8 mouse cellular contexts compared by ENCODE assay signal in the genomic region with DNA sequence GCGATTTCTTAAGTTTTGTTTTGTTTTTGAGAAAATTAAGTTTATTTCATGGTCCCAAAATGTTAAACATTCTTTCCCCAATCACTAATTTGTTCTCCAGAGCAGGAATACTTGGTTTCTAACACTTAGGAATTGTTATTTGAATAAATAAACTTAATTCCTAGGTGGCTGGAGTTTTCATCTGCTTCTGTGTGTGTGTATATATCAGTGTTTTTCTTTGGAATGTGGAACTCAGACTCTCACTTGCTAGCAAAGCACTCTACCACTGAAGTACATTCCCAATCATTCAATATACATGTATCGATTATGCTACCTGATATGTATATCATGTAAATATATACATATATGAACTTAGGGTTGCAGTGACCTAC. TPM values are rescaled to one million over a fixed set of nuclear protein-coding genes. Genes with fewer than 3 reads are reported as not detected.
A peak's percentile ranks its signal among the peaks of the same experiment; 100 is the strongest.
DNase-seq lines count a peak whose midpoint lies in the region; ATAC-seq and TF ChIP-seq lines count a peak whose summit lies in the region.

No protein-coding gene starts in this region.

- WGBS in heart, adult 2 months = 51% methylated on average over 2 of the region's 2 CpGs
- WGBS in thymus, adult 2 months = 49% methylated on average over 2 of the region's 2 CpGs
- whole genome bisulfite sequencing in liver, embryonic 14.5 days (ENCODE audit: insufficient replicate concordance) = 46% methylated on average over 2 of the region's 2 CpGs

- H3K79me2 ChIP-seq in heart, adult 2 months (replicated peaks; ENCODE audit: control insufficient read depth, insufficient read depth, low read length) = no peaks in the 10 kb centered on the region

- TF ChIP-seq EP300 in heart, adult 2 months (IDR thresholded peaks at IDR 0.05; ENCODE audit: insufficient read depth, low read depth, low read length) = no peak
- 0 out of 2 replicates have a peak, but pooled peaks have one; percentile 5 for TF ChIP-seq EP300 in liver, embryonic 14.5 days (IDR thresholded peaks at IDR 0.05; ENCODE audit: low read depth)

- no peak for TF ChIP-seq CTCF in heart, adult 2 months (IDR thresholded peaks at IDR 0.05)
- no peak for TF ChIP-seq CTCF in thymus, adult 2 months (IDR thresholded peaks at IDR 0.05; ENCODE audit: borderline replicate concordance, control insufficient read depth, extremely low read depth, insufficient read depth, low read length, poor library complexity)
- no peak for TF ChIP-seq CTCF in liver, embryonic 14.5 days (IDR thresholded peaks at IDR 0.05; ENCODE audit: low read depth)

- H3K4me1 ChIP-seq in heart, adult 2 months (ENCODE audit: control insufficient read depth, insufficient read depth, low read length) = no peaks in the 10 kb centered on the region; the same call in 1 of the 2 replicates
- H3K4me1 ChIP-seq in thymus, adult 2 months (replicated peaks; ENCODE audit: control insufficient read depth, insufficient read depth, low read length) = no peaks in the 10 kb centered on the region
- H3K4me1 ChIP-seq in liver, embryonic 14.5 days (replicated peaks; ENCODE audit: control insufficient read depth in 2 of 2, insufficient read depth in 2 of 2, low read length in 1 of 2) = peaks cover 6 to 10% of the 10 kb centered on the region in 2 experiments

- no peak for TF ChIP-seq POLR2A in heart, adult 2 months (IDR thresholded peaks at IDR 0.05; ENCODE audit: insufficient read depth, low read depth, low read length)
- no peak for TF ChIP-seq POLR2A in thymus, adult 2 months (IDR thresholded peaks at IDR 0.05; ENCODE audit: control insufficient read depth, extremely low read depth, insufficient read depth, low read length, poor library complexity)

- peak overlapping the region; percentile 77 for H3K4me3 ChIP-seq in heart, adult 2 months
- H3K4me3 ChIP-seq in thymus, adult 2 months (ENCODE audit: control insufficient read depth, insufficient read depth, low read length) = peak overlapping the region; percentile 64
- H3K4me3 ChIP-seq in liver, embryonic 14.5 days (ENCODE audit: insufficient read depth in 1 of 2, low read depth in 2 of 2, low read length in 2 of 2) = peak overlapping the region; percentile 19 to 68; a peak in 3 of 4 replicates

- no peak for DNase-seq in heart, adult 2 months
- DNase-seq in heart, postnatal 36 days = no peak
- DNase-seq in thymus, adult 2 months = no peak
- no peak for DNase-seq in thymus, postnatal 10 days (ENCODE audit: low spot score in 2 of 2)
- DNase-seq in liver, embryonic 14.5 days (ENCODE audit: low read depth in 3 of 3, low spot score in 3 of 3) = no peak
- DNase-seq in left cerebral cortex, postnatal 14 days (ENCODE audit: low spot score in 2 of 2) = no peak

- peak overlapping the region; percentile 100 for H3K27ac ChIP-seq in heart, adult 2 months
- H3K27ac ChIP-seq in thymus, adult 2 months (ENCODE audit: control insufficient read depth, insufficient read depth, low read length) = no peak overlapping the region
- H3K27ac ChIP-seq in liver, embryonic 14.5 days = peak overlapping the region; percentile 51

- H3K9ac ChIP-seq in heart, adult 2 months (ENCODE audit: low read depth, low read length) = no peak overlapping the region
- H3K9ac ChIP-seq in liver, embryonic 14.5 days (replicated peaks) = peak overlapping the region; percentile 23; the same call in 1 of the 2 replicates

- no peaks in the 10 kb centered on the region for H3K9me3 ChIP-seq in liver, embryonic 14.5 days (ENCODE audit: control insufficient read depth, low read length)

- peak overlapping the region; percentile 85 for H3K4me2 ChIP-seq in liver, embryonic 14.5 days (ENCODE audit: low read depth)

- ATAC-seq in liver, embryonic 14.5 days (ENCODE audit: insufficient read depth) = no peak
- no peak for ATAC-seq in granulocyte monocyte progenitor cell, adult 5-6 weeks (replicated peaks; ENCODE audit: poor library complexity, severe bottlenecking)
- ATAC-seq in monocyte, adult 5-6 weeks (replicated peaks; ENCODE audit: insufficient number of reproducible peaks, low FRiP score, low TSS enrichment, poor library complexity, severe bottlenecking) = no peak

- intact Hi-C loops in heart, adult 2 months (cut with DNase I) = loop anchor here (2.0 kb wide), 1 partner anchor 35 kb away; no protein-coding TSS in a partner anchor
- intact Hi-C loops in heart, postnatal 36 days (cut with DNase I) = loop anchor here (2.0 to 10.0 kb wide), 2 partner anchors 69 to 209 kb away; a partner anchor contains a TSS
- intact Hi-C loops in left cerebral cortex, postnatal 14 days (cut with DNase I) = loop anchor here (2.0 kb wide), 1 partner anchor 71 kb away; no protein-coding TSS in a partner anchor

- no peaks in the 10 kb centered on the region for H3K36me3 ChIP-seq in heart, adult 2 months (ENCODE audit: control insufficient read depth, insufficient read depth, low read length)
- no peaks in the 10 kb centered on the region for H3K36me3 ChIP-seq in thymus, adult 2 months (ENCODE audit: control insufficient read depth, insufficient read depth, low read length)
- H3K36me3 ChIP-seq in liver, embryonic 14.5 days (replicated peaks; ENCODE audit: control insufficient read depth, insufficient read depth, low read depth) = no peaks in the 10 kb centered on the region; the same call in 1 of the 2 replicates

- no peaks in the 10 kb centered on the region for H3K27me3 ChIP-seq in heart, adult 2 months (ENCODE audit: control insufficient read depth, insufficient read depth, low read length)
- no peaks in the 10 kb centered on the region for H3K27me3 ChIP-seq in thymus, adult 2 months (ENCODE audit: control insufficient read depth, insufficient read depth, low read length)
- H3K27me3 ChIP-seq in liver, embryonic 14.5 days (ENCODE audit: control insufficient read depth, insufficient read depth, low read length) = no peaks in the 10 kb centered on the region

RNA-seq across cellular contexts. Expression of a gene that starts 0.7 kb away (rescaled TPM):
- total RNA-seq in heart, adult 2 months (2021) = 10 to 100 TPM; 11.8 to 14.1 TPM
- 4.2 and 7.0 TPM in 2 replicates for polyA plus RNA-seq in heart, adult 2 months (2012; rRNA removed)
- 10 to 100 TPM; 11.9 to 14.2 TPM for total RNA-seq in heart, postnatal 36 days (2021)
- 3.0 and 3.6 TPM in 2 replicates for polyA plus RNA-seq in thymus, adult 2 months (2012; rRNA removed)
- polyA plus RNA-seq in liver, embryonic 14.5 days (2012; rRNA removed) = 2.2 and 3.5 TPM in 2 replicates
- polyA plus RNA-seq in liver, embryonic 14.5 days (2014; fragmentation: Nextera tagmentation; extraction: Ambion mirVana) = 4.4 and 5.2 TPM in 2 replicates
- 6.1 and 8.4 TPM in 2 replicates for total RNA-seq in granulocyte monocyte progenitor cell, adult 5-6 weeks (2014; fragmentation: Nextera tagmentation)
- total RNA-seq in granulocyte monocyte progenitor cell, adult 5-6 weeks (2017) = 9.7 and 13.0 TPM in 2 replicates
- total RNA-seq in left cerebral cortex, postnatal 14 days (2021) = 1 to 10 TPM; 8.4 to 8.7 TPM
- total RNA-seq in monocyte, adult 5-6 weeks (2017) = 12.1 to 24.9 TPM (median 14.9 TPM) in 3 replicates

RNA-seq across cellular contexts. Expression of a gene that starts 50.4 kb away (rescaled TPM):
- under 1 TPM; 0.08 to 0.30 TPM for total RNA-seq in heart, adult 2 months (2021)
- polyA plus RNA-seq in heart, adult 2 months (2012; rRNA removed) = 0.02 and 0.03 TPM in 2 replicates
- total RNA-seq in heart, postnatal 36 days (2021) = under 1 TPM; 0.22 to 0.25 TPM
- polyA plus RNA-seq in thymus, adult 2 months (2012; rRNA removed) = 3.7 and 4.7 TPM in 2 replicates
- 3.3 and 4.9 TPM in 2 replicates for polyA plus RNA-seq in liver, embryonic 14.5 days (2012; rRNA removed)
- 8.3 and 9.9 TPM in 2 replicates for polyA plus RNA-seq in liver, embryonic 14.5 days (2014; fragmentation: Nextera tagmentation; extraction: Ambion mirVana)
- 6.0 and 10.0 TPM in 2 replicates for total RNA-seq in granulocyte monocyte progenitor cell, adult 5-6 weeks (2014; fragmentation: Nextera tagmentation)
- total RNA-seq in granulocyte monocyte progenitor cell, adult 5-6 weeks (2017) = 18.7 and 19.6 TPM in 2 replicates
- total RNA-seq in left cerebral cortex, postnatal 14 days (2021) = under 1 TPM; 0.46 to 0.59 TPM
- total RNA-seq in monocyte, adult 5-6 weeks (2017) = 0.78 TPM in 1 of 3 replicates, not detected in the others
